Mouse (Mus musculus) stomach, embryonic 16.5 days (tissue): ENCODE measurements around the gene Nme9. TPM values are rescaled to one million over a fixed set of nuclear protein-coding genes. Genes with fewer than 3 reads are reported as not detected.

Experiments used
- ATAC-seq: fragments of 200-750 bp; cut with Nextera tagmentation; 2 replicates; pipeline ENCODE4 v1.8.0; 2017; ENCODE audit warnings: moderate number of reproducible peaks, moderate TSS enrichment; ENCODE audit not compliant: insufficient read depth, low FRiP score
- H3K27ac ChIP-seq: fragments of 300-500 bp; sonication (generic); 2 replicates; pipeline ENCODE4 v1.5.1; 2014; ENCODE audit warnings: low read length
- H3K27me3 ChIP-seq: fragments of 300-500 bp; sonication (generic); 2 replicates; pipeline ENCODE4 v1.6.1; 2014; ENCODE audit warnings: low read length, control low read depth, mixed read lengths; ENCODE audit not compliant: control insufficient read depth, insufficient read depth
- H3K36me3 ChIP-seq: fragments of 300-500 bp; sonication (generic); 2 replicates; pipeline ENCODE4 v1.6.1; 2014; ENCODE audit warnings: low read length; ENCODE audit not compliant: control insufficient read depth, insufficient read depth
- H3K4me1 ChIP-seq: fragments of 300-500 bp; sonication (generic); 2 replicates; pipeline ENCODE4 v1.6.1; 2014; ENCODE audit warnings: low read length, control low read depth, mixed read lengths; ENCODE audit not compliant: control insufficient read depth, insufficient read depth
- H3K4me2 ChIP-seq: fragments of 300-500 bp; sonication (generic); 2 replicates; pipeline ENCODE4 v1.6.1; 2014; ENCODE audit warnings: low read depth, low read length, mixed read lengths
- H3K4me3 ChIP-seq: fragments of 300-500 bp; sonication (generic); replicated peaks from 2 replicates; pipeline ENCODE4 v1.5.1; 2014; ENCODE audit warnings: mild to moderate bottlenecking, low read length
- H3K9ac ChIP-seq: fragments of 300-500 bp; sonication (generic); 2 replicates; pipeline ENCODE4 v1.6.1; 2014; ENCODE audit warnings: low read length
- H3K9me3 ChIP-seq: fragments of 300-500 bp; sonication (generic); replicated peaks from 2 replicates; pipeline ENCODE4 v1.6.1; 2016; ENCODE audit warnings: low read length, control low read depth; ENCODE audit not compliant: control insufficient read depth
- WGBS: fragments of 180-500 bp; shearing (Covaris S2); extraction: QIAGEN DNeasy Blood & Tissue Kit; methylation state at CpG from one replicate; pipeline ENCODE4 v1.1.7; 2014; 5-methylcytosine and 5-hydroxymethylcytosine counted together
- polyA plus RNA-seq: library from polyadenylated mRNA; unstranded; fragments of >200 nt; fragmentation: Nextera tagmentation; extraction: Ambion mirVana; gene quantifications from 2 replicates; pipeline ENCODE4 v1.2.1, GENCODE M21; 2015

The Nme9 gene
- polyA plus RNA-seq, 1 experiment from 2014 or later = 0.27 TPM

DNA sequence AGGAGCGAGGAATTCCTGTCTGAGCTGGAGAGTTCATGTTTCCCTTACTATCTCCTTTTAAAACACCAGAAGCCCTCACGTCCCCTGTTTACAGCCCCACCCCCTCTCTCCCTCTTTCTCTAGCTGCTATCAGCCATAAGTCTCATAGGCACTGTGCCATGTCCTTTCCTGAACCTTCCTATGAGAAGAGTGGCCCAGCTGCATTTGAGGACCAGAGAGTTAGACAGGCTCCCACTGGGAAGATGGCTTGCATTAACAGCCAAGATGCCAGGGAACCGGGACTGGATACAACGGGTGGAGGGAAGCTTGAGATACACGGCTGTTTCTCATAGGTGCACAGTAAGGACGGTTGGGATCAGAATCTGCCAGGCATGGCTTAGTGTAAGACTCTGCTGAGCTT, 13.6 kb downstream of the Nme9 start:
- no peak for ATAC-seq
- WGBS = 75% methylated on average over 6 of the region's 6 CpGs
- Histone ChIP-seq H3K4me1 (no peaks in the 10 kb centered on the region), H3K27ac (no peak overlapping the region), H3K9ac (no peak overlapping the region), H3K9me3 (no peaks in the 10 kb centered on the region), H3K4me3 (no peak overlapping the region), H3K27me3 (no peaks in the 10 kb centered on the region), H3K36me3 (no peaks in the 10 kb centered on the region), H3K4me2 (no peak overlapping the region)

DNA sequence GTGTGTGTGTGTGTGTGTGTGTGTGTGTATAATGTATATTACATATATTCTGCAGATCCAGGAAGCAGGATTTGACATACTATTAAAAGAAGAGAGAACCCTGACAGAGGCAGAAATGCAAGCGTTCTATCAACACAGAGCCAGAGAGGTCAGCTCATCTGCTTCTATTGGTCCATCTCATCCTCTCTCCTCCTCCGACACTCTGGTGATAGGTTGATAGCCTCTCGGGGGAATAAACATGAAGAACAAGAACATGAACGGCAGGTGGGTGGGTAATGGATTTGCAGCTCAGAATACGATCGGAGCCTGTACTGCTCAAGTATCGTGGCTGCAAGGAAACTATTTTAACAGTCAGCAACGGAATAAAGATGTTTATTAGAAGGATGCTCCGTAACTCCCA, 17.3 kb downstream of the Nme9 start:
- Histone ChIP-seq H3K27me3 (no peaks in the 10 kb centered on the region), H3K4me1 (no peaks in the 10 kb centered on the region), H3K9ac (no peak overlapping the region), H3K36me3 (no peaks in the 10 kb centered on the region), H3K4me3 (no peak overlapping the region), H3K9me3 (no peaks in the 10 kb centered on the region), H3K4me2 (no peak overlapping the region), H3K27ac (no peak overlapping the region)
- WGBS = 75% methylated on average over 9 of the region's 9 CpGs
- ATAC-seq = no peak

DNA sequence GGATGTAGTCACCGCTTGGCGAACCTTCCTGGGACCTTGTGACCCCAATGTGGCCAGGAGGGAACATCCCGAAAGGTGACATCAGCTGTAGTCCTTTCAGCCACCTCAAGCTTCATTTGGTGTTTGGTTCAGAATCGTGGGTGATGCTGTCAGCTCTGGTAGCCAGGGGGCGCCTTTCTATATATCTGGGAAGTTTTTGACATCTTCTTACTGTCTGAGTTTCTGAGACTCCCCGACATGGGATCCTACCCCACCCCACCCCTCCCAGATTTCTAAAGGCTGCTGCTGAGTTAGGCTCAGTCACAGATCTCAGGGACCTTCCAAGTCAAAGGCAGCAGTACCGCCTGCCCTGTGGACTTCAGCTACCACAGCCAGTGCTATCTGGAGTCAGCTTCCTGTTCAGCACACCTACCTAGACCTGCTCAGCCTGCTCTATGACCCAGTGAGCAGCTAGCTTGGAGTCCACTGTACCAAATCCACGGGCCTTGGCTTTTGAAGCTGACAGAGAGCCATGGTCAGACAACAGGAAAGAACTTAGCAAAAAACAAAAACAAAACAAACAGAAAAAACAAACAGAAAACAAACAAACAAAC, 18.5 kb downstream of the Nme9 start:
- Histone ChIP-seq H3K4me2 (no peak overlapping the region), H3K27me3 (no peaks in the 10 kb centered on the region), H3K9me3 (no peaks in the 10 kb centered on the region), H3K27ac (no peak overlapping the region), H3K36me3 (no peaks in the 10 kb centered on the region), H3K9ac (no peak overlapping the region), H3K4me1 (no peaks in the 10 kb centered on the region), H3K4me3 (no peak overlapping the region)
- ATAC-seq = peak; percentile 71; the same call in 1 of the 2 replicates
- WGBS = 64% methylated on average over 8 of the region's 8 CpGs

DNA sequence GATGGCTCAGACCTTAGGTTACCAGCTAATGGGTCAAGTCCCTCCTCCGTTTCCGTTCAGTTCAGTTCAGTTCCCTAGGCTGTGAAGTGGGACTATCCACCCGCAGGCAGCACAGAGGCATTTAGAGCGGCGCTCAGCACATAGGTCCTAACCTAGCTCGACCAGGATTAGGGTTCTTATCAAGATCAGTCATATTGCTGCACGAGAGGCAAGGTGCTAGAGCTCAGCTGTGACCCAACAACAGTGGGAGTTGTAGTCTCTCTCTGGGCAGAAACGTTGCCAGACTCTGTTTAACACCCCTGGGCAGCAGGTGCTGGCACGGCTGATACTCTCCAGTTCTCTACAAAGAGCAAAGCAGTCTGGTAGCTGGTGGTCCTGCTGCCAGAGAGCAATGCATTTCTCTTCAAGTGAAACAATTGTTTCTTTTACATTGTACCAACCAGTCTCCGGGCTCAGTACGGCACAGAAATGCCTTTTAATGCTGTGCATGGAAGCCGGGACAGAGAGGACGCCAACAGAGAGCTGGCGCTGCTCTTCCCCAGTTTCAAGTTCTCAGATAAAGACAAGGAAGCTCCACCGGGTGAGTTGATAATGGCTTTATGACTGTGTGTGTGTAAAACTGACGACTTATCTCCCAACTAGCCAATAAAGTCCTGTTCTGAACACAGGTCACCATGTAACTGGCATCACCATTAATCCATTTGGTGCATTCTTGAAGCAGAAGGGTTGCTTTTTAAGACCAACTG, 19.2 kb downstream of the Nme9 start:
- Histone ChIP-seq H3K36me3 (no peaks in the 10 kb centered on the region), H3K9me3 (no peaks in the 10 kb centered on the region), H3K27ac (no peak overlapping the region), H3K4me3 (no peak overlapping the region), H3K27me3 (no peaks in the 10 kb centered on the region), H3K4me2 (no peak overlapping the region), H3K4me1 (no peaks in the 10 kb centered on the region), H3K9ac (no peak overlapping the region)
- WGBS = 66% methylated on average over 16 of the region's 16 CpGs
- no peak for ATAC-seq

DNA sequence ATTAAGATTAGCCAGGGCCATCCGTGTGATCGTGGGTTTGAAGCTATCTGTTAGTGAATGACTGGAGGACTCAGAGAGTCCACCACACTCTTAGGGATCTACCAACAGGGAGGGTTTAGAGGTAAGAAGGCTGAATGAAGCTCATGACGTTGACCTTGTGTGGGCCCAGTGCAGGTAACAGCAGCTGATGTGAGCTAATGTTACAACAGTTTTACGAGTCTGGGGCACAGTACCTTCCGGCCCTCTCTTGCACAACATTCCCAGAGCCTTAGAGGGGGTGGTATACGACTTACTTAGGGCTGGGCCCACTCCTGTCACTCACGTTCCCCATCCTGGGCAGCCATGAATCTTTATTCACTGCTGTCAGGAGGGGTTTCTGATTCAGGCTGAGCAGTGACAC, 20.1 kb downstream of the Nme9 start:
- Histone ChIP-seq H3K27me3 (no peaks in the 10 kb centered on the region), H3K4me3 (no peak overlapping the region), H3K9ac (no peak overlapping the region), H3K27ac (no peak overlapping the region), H3K4me1 (no peaks in the 10 kb centered on the region), H3K4me2 (no peak overlapping the region), H3K9me3 (no peaks in the 10 kb centered on the region), H3K36me3 (no peaks in the 10 kb centered on the region)
- 77% methylated on average over 7 of the region's 7 CpGs for WGBS
- no peak; the same call in 1 of the 2 replicates for ATAC-seq

DNA sequence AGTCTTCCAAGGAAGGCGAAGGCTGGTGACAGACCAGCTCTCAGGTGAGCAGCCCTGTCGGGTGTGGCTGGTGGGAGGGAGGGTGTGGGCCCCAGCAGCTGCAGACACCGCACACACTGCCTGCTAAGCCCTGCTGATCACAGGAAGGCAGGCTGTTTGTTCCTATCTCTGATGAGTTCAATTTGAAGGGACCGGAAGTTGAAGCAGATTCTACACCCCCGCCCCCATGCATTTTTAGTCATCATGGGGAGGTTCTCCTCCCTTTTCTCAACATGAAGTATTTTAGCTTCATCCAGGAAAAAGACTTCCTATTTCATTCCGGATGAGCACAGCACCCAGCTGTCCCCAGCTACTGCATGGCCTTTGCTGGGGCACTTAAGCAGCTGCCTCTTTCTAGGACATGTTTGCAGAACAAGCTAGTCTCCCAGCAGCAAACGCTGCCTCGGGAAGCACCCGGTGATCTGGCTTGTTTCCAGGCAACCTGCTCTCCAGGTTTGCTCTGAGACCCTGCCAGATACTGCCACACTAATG, 28.0 kb downstream of the Nme9 start:
- 0 out of 2 replicates have a peak, but pooled peaks have one; percentile 21 for ATAC-seq
- no peaks in the 10 kb centered on the region for H3K9me3 ChIP-seq
- no peaks in the 10 kb centered on the region for H3K27me3 ChIP-seq
- H3K4me3 ChIP-seq = no peak overlapping the region
- H3K36me3 ChIP-seq = no peaks in the 10 kb centered on the region
- H3K4me1 ChIP-seq = 0 out of 2 replicates have a peak, but pooled peaks cover 2% of the 10 kb centered on the region
- no peak overlapping the region for H3K9ac ChIP-seq
- WGBS = 48% methylated on average over 9 of the region's 9 CpGs
- H3K27ac ChIP-seq = no peak overlapping the region
- H3K4me2 ChIP-seq = no peak overlapping the region

DNA sequence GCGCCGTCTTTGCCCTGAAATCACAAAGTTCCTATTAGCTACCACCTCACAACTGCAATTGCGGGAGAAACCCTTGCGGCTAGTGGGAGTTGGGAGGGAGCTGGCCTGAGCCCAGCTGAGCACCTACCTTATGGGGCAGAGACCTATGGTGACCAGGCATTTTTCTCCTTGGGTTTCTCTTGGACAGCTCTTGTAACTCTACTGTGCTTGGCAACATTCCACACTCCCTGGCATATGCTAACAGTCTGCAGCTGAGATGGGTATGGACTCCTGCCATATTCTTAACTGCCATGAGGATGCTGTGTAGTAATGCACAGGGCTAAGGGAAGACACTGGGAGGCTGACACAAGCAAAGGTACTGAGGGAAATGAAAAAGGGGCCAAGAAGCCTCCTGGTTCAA, 29.5 kb downstream of the Nme9 start:
- Histone ChIP-seq H3K9ac (no peak overlapping the region), H3K27me3 (no peaks in the 10 kb centered on the region), H3K36me3 (no peaks in the 10 kb centered on the region), H3K4me1 (0 out of 2 replicates have a peak, but pooled peaks cover 2% of the 10 kb centered on the region), H3K4me3 (no peak overlapping the region), H3K27ac (no peak overlapping the region), H3K9me3 (no peaks in the 10 kb centered on the region), H3K4me2 (no peak overlapping the region)
- no peak for ATAC-seq
- 88% methylated on average over 4 of the region's 4 CpGs for WGBS

DNA sequence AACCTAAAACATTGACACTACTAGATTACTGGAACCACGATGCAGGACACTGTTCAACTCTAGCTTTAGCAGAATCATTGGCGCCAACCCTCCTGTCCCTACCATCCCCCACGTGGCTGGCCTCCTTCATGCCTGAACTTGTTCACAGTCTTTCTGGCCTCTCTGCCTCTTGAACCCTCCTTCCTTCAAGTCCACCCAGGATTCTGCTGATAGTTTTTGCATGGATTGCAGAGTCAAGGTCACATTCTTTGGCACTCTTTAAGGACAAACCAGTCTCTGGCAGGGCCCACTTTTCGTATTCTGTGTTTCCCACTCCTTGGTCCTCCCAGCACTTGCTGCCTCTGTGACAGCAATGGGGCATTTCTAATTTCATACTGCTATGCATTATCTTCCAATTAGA, 31.9 kb downstream of the Nme9 start:
- Histone ChIP-seq H3K36me3 (no peaks in the 10 kb centered on the region; the same call in 1 of the 2 replicates), H3K9ac (no peak overlapping the region)

DNA sequence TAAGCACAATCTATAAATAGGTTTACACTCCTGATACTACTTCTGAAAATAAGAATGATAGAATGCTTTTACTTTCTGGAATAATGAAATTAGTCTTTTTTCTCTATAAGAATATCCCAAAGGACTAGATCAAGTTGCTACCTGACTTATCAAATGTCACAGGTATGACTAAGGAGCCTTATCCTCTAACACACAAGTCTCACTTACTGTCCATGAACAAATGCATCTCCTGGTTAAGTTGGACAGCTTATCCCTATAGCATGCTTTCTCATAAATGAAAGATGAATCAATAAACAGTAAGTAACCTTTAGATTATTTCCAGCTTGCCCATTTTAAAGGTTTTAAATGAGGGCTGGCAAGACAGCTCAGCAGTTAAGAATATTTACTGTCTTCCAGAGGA, 33.4 kb downstream of the Nme9 start:
- no peaks in the 10 kb centered on the region; the same call in 1 of the 2 replicates for H3K36me3 ChIP-seq
- no peak overlapping the region for H3K9ac ChIP-seq
- no peaks in the 10 kb centered on the region for H3K4me1 ChIP-seq
- no peak overlapping the region for H3K4me2 ChIP-seq
- no peaks in the 10 kb centered on the region for H3K27me3 ChIP-seq
- ATAC-seq = no peak
- no peak overlapping the region for H3K4me3 ChIP-seq
- H3K9me3 ChIP-seq = no peaks in the 10 kb centered on the region
- H3K27ac ChIP-seq = no peak overlapping the region

More for the DNA sequence above, 31.9 kb downstream of the Nme9 start:
- H3K4me2 ChIP-seq = no peak overlapping the region
- H3K27me3 ChIP-seq = no peaks in the 10 kb centered on the region
- no peaks in the 10 kb centered on the region for H3K9me3 ChIP-seq
- no peak for ATAC-seq
- WGBS = 85% methylated on average over 4 of the region's 4 CpGs
- H3K4me1 ChIP-seq = 0 out of 2 replicates have a peak, but pooled peaks cover 2% of the 10 kb centered on the region
- H3K27ac ChIP-seq = no peak overlapping the region
- H3K4me3 ChIP-seq = no peak overlapping the region
